Mouse (Mus musculus): Measurements from ENCODE around the gene Ogn. TPM values are rescaled to one million over a fixed set of nuclear protein-coding genes. Genes with fewer than 3 reads are reported as not detected.
A peak's percentile ranks its signal among the peaks of the same experiment; 100 is the strongest.

Ogn gene
- polyA plus RNA-seq, 1 experiment: 7.6 TPM

- H3K4me3 ChIP-seq (ENCODE audit: insufficient read depth, low read length): no peak overlapping the region
- TF ChIP-seq POLR2A (IDR thresholded peaks at IDR 0.05; ENCODE audit: extremely low read depth, insufficient read depth, low read length): no peak
- no peaks in the 10 kb centered on the region for H3K4me1 ChIP-seq (ENCODE audit: control insufficient read depth, insufficient read depth, low read length)
- H3K27ac ChIP-seq (ENCODE audit: insufficient read depth, low read length): no peak overlapping the region
Observed at GRCm38 (mm10) chr13:49642650-49643049, 34.8 kb downstream of the Ogn start.

DNA sequence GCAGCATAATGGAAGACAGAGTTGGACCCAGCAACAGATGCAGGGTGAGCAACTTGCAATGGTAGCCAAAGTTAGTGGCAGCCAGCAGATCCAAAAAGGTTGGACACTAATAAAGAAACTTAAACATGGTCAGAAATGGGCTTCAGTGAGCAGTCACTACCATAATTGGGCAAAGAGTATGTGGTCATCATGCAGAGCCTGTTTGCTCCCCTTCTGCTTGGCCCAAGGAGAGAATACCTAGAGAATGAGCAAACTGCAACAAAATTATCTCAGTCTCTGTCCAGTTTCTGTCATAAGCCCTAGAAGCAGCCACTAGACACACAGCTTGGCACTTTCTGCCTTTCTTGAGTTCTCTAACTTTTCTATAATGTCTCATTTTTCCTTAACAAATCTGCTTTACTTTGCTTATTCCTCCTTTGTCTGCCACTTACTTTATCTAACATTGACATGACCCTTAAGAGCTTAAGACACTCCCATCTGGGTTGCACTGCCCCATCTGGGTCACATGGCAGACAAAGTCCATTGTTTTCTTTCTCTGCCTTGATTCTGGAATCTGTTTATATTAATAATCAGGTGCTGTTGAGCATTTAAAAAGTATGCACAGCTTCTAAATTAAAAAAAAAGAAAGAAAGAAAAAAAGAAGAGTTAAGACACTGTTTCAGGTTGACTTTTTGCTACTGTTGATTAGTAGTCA is 36.0 kb downstream of the Ogn start:
- Histone ChIP-seq H3K27ac (ENCODE audit: insufficient read depth, low read length) (no peak overlapping the region), H3K4me3 (ENCODE audit: insufficient read depth, low read length) (no peak overlapping the region), H3K4me1 (ENCODE audit: control insufficient read depth, insufficient read depth, low read length) (no peaks in the 10 kb centered on the region)
- TF ChIP-seq POLR2A (IDR thresholded peaks at IDR 0.05; ENCODE audit: extremely low read depth, insufficient read depth, low read length) (no peak), CTCF (IDR thresholded peaks at IDR 0.05; ENCODE audit: extremely low read depth, insufficient read depth, low read length) (no peak)

DNA sequence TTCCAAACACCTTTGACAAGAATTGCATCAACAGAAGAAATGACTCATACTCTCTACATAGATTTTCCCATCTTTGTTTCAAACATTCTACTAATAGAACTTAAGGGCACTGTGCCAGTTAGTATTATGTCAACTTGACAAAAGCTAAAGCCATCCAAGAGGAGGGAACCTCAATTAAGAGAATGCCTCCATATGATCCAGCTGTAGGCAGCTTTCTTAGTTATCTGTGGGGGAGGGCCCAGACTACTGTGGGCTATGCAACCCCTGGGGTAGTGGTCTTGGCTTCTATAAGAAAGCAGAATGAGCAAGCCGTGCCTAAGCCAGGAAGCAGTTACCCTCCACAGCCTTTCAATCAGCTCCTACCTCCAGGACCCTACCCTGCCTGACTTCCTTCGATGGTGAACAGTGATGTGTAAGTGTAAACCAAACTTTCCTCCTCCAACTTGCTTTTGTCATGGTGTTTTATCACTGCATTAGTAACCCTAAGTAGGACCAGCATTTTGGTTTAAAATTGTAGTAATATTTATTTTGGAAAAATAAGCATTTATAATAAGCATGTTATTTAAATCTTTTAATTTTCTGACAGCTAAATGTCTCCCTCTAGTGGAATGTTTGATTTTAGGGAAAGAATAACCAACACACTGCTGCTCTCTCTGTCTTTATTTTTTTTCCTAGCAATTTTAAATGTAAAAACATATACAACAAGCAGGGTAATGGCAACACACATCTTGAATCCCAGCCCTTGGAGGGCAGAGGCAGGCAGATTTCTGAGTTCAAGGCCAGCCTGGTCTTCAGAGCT is 37.1 kb downstream of the Ogn start:
- no peak overlapping the region for H3K4me3 ChIP-seq (ENCODE audit: insufficient read depth, low read length)
- H3K4me1 ChIP-seq (ENCODE audit: control insufficient read depth, insufficient read depth, low read length): no peaks in the 10 kb centered on the region
- H3K27ac ChIP-seq (ENCODE audit: insufficient read depth, low read length): no peak overlapping the region
- TF ChIP-seq CTCF (IDR thresholded peaks at IDR 0.05; ENCODE audit: extremely low read depth, insufficient read depth, low read length): no peak
- no peak for TF ChIP-seq POLR2A (IDR thresholded peaks at IDR 0.05; ENCODE audit: extremely low read depth, insufficient read depth, low read length)

- no peaks in the 10 kb centered on the region for H3K4me1 ChIP-seq (ENCODE audit: control insufficient read depth, insufficient read depth, low read length)
- H3K27ac ChIP-seq (ENCODE audit: insufficient read depth, low read length): no peak overlapping the region
- no peak overlapping the region for H3K4me3 ChIP-seq (ENCODE audit: insufficient read depth, low read length)
- TF ChIP-seq CTCF (IDR thresholded peaks at IDR 0.05; ENCODE audit: extremely low read depth, insufficient read depth, low read length): no peak
- TF ChIP-seq POLR2A (IDR thresholded peaks at IDR 0.05; ENCODE audit: extremely low read depth, insufficient read depth, low read length): no peak
Observed at GRCm38 (mm10) chr13:49646019-49646418, 38.2 kb downstream of the Ogn start.

- H3K4me1 ChIP-seq (ENCODE audit: control insufficient read depth, insufficient read depth, low read length): no peaks in the 10 kb centered on the region
- no peak overlapping the region for H3K4me3 ChIP-seq (ENCODE audit: insufficient read depth, low read length)
- H3K27ac ChIP-seq (ENCODE audit: insufficient read depth, low read length): no peak overlapping the region
- no peak for TF ChIP-seq POLR2A (IDR thresholded peaks at IDR 0.05; ENCODE audit: extremely low read depth, insufficient read depth, low read length)
- TF ChIP-seq CTCF (IDR thresholded peaks at IDR 0.05; ENCODE audit: extremely low read depth, insufficient read depth, low read length): no peak
Observed at GRCm38 (mm10) chr13:49651136-49651535, 43.3 kb downstream of the Ogn start.

- H3K4me3 ChIP-seq (ENCODE audit: insufficient read depth, low read length): peak overlapping the region; percentile 48; the same call in 1 of the 2 replicates
- TF ChIP-seq POLR2A (IDR thresholded peaks at IDR 0.05; ENCODE audit: extremely low read depth, insufficient read depth, low read length): no peak
- TF ChIP-seq CTCF (IDR thresholded peaks at IDR 0.05; ENCODE audit: extremely low read depth, insufficient read depth, low read length): no peak
Observed at GRCm38 (mm10) chr13:49651781-49652351, 44.0 kb downstream of the Ogn start.

GRCm38 (mm10) chr13:49652481-49653179 is 44.8 kb downstream of the Ogn start, which contains the start of the genes Cenpp and Nol8:
TSS of gene Cenpp (minus strand) at chr13:49652785.
TSS of gene Nol8 (plus strand) at chr13:49653078.
- peak within 1 kb of the TSS; percentile 48 for H3K4me3 ChIP-seq (ENCODE audit: insufficient read depth, low read length)
- no peak for TF ChIP-seq CTCF (IDR thresholded peaks at IDR 0.05; ENCODE audit: extremely low read depth, insufficient read depth, low read length)
- TF ChIP-seq POLR2A (IDR thresholded peaks at IDR 0.05; ENCODE audit: extremely low read depth, insufficient read depth, low read length): no peak
- no peaks in the 10 kb centered on the region for H3K4me1 ChIP-seq (ENCODE audit: control insufficient read depth, insufficient read depth, low read length)
- H3K27ac ChIP-seq (ENCODE audit: insufficient read depth, low read length): no peak within 1 kb of the TSS

More at GRCm38 (mm10) chr13:49651781-49652351, 44.0 kb downstream of the Ogn start:
- Histone ChIP-seq H3K4me1 (ENCODE audit: control insufficient read depth, insufficient read depth, low read length) (no peaks in the 10 kb centered on the region), H3K27ac (ENCODE audit: insufficient read depth, low read length) (no peak overlapping the region)

- Histone ChIP-seq H3K4me3 (ENCODE audit: insufficient read depth, low read length) (peak overlapping the region; percentile 47), H3K27ac (ENCODE audit: insufficient read depth, low read length) (no peak overlapping the region), H3K4me1 (ENCODE audit: control insufficient read depth, insufficient read depth, low read length) (no peaks in the 10 kb centered on the region)
- TF ChIP-seq POLR2A (IDR thresholded peaks at IDR 0.05; ENCODE audit: extremely low read depth, insufficient read depth, low read length): peak; percentile 78
- TF ChIP-seq CTCF (IDR thresholded peaks at IDR 0.05; ENCODE audit: extremely low read depth, insufficient read depth, low read length): no peak
Observed at GRCm38 (mm10) chr13:49653180-49653541, 45.3 kb downstream of the Ogn start.

Other genes starting within 250 kb of the Ogn start
- gene Ippk, start 186.8 kb upstream of the Ogn start, polyA plus RNA-seq (2012; rRNA removed): 11.2 and 12.3 TPM in 2 replicates
- 0.38 and 0.40 TPM in 2 replicates for gene Tes3-ps, start 114.7 kb upstream of the Ogn start, polyA plus RNA-seq (2012; rRNA removed)
- gene Ecm2, start 103.2 kb upstream of the Ogn start, polyA plus RNA-seq (2012; rRNA removed): 3.5 and 3.8 TPM in 2 replicates
- gene Aspn, start 63.6 kb upstream of the Ogn start, polyA plus RNA-seq (2012; rRNA removed): 1.2 TPM in 2 replicates
- 1.6 and 1.9 TPM in 2 replicates for gene Omd, start 25.6 kb upstream of the Ogn start, polyA plus RNA-seq (2012; rRNA removed)
- 0.92 and 1.1 TPM in 2 replicates for gene Cenpp, start 44.7 kb downstream of the Ogn start, polyA plus RNA-seq (2012; rRNA removed)
- gene Nol8, start 45.0 kb downstream of the Ogn start, polyA plus RNA-seq (2012; rRNA removed): 10.6 and 11.3 TPM in 2 replicates
- gene Iars, start 74.1 kb downstream of the Ogn start, polyA plus RNA-seq (2012; rRNA removed): 36.0 and 37.5 TPM in 2 replicates
- not detected in 2 replicates for gene Gm30302, start 191.0 kb downstream of the Ogn start, polyA plus RNA-seq (2012; rRNA removed)

Measured in cortical plate, adult 2 months (tissue).